Mouse (Mus musculus) c-Kit-positive CD71-positive TER-119-negative erythroid progenitor cells, embryonic 14.5 days (primary cell): ENCODE results near the gene Golga5.

Experiments
- DNase-seq: peaks from one replicate; pipeline ENCODE4 v3.0.0-alpha.2; 2013; ENCODE audit warnings: low read depth

Golga5 gene

DNA sequence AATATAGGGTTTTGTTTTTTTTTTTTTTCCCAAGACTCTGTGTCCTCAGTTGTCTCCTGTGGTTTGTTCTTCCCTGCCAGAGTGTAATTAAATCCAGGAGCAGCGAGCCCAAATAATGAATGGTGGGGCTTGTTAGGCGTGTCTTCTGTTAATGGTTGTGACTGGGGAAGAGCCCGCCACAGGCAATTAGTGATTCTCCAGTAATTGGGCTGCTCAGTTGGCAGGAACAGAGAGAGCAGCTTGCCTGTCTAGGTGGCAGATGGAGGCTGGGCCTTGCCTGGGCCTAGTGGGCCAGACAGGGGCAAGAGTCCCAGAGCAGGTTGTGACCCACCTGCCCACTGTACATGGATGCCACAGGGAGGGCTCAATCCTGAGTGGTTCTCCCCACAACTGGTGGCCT, 42.4 kb downstream of the Golga5 start:
- DNase-seq: no peak

DNA sequence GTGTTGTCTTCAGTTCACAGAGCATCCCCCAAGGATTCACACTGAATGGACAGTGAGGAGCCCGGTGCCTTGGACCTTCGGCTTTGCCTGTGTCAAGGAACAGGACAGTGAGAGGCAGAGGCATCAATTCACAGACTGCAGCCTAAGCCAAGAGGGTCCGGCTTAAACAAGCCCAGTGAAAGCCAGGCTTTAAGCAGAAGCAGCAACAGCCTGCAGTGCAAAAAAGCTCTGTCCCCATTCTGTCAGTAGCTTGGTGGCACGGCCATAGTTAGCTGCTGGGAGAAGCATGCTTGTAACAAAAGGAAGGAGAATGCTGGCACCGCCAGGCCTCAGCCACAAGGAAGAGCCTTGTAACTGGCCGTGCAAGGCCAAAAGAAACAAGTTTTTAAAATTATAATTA, 45.2 kb downstream of the Golga5 start:
- DNase-seq: no peak

DNA sequence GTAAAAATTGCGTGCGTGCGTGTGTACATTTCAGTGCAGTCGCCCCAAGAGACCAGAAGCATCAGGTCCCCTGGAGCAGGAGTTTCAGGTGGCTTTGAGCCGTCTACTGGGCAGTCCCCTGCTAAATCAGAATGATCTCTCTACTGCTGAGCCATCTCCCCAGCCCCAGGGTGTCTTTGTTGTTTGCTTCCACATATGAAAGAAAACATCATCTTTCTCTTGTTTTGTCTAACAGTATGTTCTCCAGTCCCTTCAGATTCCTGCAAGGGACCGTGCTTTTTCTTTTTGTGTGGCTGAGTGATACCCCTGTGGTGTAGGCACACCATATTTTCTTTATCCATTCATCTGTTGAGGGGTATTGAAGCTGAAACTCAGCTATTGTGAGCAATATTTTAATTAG, 45.8 kb downstream of the Golga5 start:
- DNase-seq: no peak

DNA sequence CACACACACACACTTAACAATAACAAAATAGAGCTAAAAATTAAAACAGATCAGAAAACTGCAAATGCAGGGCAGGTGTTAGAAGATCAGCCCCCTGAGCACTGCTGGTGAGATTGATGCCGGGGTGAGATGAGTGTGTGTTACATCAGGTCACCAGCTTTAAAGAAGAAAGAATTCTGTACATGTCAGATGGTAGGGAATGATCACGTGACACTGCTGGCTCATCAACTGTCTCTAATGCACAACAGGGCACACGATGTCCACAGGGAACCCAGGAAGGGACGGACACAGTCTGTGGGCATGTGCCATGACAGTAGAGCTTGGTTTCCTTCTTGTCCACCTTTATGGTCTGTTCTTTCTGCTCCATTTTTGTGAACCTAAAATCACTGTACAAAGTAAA, 47.2 kb downstream of the Golga5 start:
- no peak for DNase-seq

DNA sequence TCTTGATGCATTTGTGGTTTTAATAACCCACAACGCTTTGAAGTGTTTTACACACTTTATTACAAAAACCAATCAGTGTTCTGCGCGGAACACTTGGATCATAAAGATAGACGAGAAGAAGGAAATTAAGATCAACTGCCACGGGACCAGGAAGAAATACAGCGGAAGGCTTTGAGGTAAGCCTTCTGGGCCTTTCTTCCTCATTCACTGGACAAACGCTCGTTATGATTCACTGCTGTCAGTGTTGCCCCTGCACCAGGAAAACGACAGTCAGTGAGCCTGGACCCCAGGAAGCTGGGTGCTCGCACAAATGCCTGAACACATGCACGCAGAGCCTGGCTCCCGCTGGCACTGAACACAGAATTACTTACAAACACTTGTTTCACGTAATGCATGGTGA, 48.7 kb downstream of the Golga5 start:
- no peak for DNase-seq

DNA sequence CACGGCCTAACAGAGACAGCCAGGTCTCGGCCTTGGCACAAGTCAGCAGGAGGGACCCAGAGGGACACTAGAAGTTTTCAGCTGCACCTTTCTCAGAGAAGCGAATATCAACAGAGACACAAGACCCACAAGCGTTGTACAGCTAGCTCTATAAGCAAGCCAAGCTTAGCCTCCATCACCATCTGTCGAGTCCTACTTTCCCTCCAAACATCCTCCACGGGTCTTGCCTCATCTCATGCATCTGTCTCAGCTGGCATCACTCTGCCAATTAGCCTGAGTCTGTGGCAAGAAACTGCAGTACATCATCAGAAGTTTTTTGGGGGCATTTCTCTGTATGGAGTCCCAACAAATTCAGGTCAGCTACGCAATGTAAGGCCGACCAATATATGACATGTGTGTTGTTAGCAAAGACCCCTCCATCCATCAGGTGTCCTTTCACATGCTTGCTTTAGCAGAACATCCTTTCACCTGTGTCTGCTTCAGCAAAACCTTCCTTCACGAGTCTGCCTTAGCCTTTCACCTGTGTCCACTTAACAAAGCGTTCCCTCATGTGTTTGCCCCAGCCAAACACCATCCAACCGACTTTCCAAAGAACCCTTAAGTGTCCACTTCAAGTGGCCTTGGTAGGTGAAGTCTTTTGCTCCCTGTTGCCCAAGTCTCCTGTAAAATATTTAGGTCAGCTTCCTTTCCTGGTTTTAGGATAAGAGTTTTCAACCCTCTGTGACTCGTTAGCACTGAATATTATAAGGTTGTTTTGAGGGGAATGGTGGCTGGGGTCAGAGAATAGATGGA, 51.2 kb downstream of the Golga5 start:
- no peak for DNase-seq

DNA sequence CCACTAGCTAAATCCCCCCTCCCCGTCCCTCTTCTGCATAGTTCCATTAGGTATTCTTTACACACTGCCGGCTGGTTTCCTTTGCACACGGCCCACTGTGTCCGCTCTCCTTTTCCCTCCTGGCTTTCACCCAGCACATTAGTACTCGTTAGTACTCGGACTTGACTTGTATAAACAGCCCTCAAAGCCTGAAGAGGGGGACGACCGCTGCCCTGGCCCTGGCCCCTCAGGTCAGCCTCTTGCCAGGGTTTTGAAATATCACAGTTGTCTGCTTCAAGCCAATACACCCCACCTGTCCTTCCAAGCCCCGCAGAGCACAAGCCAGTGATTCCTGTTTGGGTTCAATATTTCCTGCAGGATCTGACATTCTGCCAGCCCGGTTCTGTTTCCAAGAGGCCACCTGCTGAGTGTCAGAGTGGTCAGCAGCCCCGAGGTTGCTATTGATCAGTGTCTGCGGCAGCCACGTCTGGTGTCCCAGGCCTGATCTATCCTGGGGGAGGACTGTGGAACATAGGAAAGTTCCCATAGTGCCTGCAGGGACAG, 52.9 kb downstream of the Golga5 start:
- no peak for DNase-seq

DNA sequence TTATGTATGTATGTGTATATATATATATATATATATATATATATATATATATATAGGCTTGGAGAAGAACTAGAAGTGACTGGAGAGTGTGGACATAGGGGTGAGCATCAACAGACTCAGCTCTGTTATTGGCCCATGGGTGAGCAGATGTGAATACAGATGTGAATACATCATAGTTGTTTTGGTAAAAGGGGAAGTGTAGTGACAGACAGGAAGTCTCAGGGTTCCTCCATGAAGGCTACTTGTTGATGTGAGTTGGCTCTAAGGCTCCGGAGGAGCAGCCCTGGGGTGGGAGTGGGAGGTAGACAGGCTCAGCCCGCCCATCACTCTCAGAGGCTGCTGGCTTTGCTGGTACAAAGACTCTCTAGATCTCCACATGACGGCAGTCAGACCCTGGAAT, 55.3 kb downstream of the Golga5 start:
- no peak for DNase-seq

DNA sequence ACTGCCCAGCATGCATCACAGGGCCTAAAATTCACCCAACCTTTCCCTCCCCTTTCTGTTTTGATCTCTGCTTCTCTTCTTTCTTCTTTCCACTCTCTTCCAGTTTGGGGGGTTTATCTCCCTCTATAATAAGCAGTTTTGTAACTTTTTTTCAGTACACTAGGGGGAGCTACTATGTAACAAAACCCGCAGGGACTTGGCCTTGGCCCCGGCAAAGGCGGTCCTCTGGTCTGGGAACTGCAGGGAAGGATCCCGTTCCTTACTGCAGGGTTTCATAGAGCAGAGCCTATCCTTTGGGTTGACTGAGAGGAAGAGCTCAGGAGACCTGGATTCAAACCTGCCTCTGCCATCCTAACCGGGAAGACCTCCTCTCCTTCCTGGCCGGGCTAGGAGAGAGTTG, 55.8 kb downstream of the Golga5 start:
- DNase-seq: no peak

DNA sequence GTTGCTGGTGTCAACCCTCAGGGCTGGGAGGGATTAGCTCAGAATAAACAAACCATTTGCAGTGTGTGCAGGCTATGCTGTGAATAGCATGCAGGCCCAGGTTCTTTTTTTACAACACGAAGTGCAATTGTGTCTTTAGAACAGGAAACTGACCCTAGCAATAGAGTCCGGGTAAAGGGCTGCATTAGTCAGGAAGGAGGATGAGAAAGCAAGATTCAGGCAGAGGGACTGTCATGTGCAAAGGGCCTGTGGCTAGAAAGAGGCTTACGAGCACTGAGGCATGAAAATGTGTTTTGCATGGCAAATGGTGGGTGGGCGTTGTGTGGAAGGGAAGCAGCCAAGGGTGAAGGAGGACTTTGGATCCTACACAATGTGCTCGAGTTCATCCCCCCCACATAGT, 59.1 kb downstream of the Golga5 start:
- DNase-seq: no peak

DNA sequence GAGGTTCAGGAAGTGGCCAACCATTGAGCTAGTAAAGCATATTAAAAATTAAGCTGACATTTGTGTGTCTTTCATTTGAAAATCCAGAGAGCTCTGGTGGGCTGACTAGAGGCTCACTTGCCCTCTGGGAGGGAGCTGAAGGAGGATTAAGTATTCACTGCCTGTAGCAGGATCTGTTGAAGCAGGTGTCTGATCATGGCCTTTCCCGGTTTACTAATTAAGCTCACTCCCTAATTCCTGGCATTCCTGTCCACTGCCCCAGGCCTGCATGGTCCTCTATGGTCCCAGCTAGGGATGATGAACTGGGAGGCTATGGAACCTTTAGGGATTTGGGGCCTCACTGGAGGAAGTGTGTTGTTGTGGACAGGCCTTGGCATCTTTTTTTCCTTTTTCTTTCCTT, 66.9 kb downstream of the Golga5 start:
- no peak for DNase-seq

DNA sequence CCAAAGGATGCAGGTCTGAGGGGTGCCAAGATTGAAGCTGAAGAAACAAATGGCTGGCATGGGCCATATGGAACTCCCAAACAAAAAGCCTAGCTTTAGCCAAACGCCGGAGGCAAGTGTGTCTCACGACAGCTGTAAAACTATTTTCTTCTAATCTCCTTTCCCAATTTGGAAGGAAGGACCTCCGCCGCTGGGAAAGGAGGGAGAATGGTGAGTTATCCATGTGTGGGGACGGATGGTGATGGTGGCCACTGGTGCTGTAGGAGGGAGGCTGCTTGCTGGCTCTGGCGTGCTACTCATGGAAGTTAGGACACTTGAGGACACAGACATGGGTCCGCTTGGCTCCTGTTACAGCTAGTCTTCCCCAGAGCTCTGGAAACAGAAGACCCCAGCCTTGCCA, 71.3 kb downstream of the Golga5 start:
- no peak for DNase-seq

DNA sequence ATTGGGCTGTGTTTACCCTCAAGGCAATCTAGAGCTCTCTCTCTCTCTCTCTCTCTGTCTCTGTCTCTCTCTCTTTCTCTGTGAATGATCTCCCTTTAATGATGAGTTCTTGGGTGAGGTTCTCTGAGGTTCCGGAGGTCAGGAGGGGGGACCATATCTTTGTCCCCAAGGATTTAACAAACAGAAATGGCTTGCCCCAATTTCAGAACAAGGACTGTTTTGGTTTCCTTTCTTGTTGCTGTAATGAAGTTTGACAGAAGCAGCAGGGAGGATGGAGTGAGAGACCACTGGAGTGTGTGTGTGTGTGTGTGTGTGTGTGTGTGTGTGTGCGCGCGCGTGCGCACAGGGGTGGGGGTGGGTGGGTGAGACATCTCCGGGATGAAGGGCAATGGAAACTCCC, 72.2 kb downstream of the Golga5 start:
- no peak for DNase-seq

DNA sequence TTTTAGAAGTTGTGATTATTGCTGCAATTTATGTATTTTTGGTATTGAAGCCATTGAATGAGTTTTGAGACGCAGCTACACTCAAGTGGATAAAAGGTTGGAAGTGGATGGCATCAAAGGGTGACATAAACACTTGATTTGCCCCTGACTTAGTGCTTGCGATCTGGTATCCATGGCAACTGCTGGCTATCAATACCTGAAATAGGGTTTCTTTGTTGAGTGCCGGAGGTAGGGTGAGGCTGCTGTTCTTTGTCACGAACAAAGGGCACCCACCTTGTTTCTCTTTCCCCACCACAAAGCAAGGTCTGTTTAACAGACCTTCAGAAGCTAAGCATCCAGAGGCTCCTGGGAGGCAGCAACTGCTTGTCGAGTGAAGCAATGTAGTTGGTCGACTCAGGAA, 76.2 kb downstream of the Golga5 start:
- DNase-seq: no peak
